Mouse (Mus musculus): ENCODE results near the gene Gpat3. TPM values are rescaled to one million over a fixed set of nuclear protein-coding genes. Genes with fewer than 3 reads are reported as not detected.

The Gpat3 gene
- polyA plus RNA-seq, 1 experiment: 0.40 TPM

DNA sequence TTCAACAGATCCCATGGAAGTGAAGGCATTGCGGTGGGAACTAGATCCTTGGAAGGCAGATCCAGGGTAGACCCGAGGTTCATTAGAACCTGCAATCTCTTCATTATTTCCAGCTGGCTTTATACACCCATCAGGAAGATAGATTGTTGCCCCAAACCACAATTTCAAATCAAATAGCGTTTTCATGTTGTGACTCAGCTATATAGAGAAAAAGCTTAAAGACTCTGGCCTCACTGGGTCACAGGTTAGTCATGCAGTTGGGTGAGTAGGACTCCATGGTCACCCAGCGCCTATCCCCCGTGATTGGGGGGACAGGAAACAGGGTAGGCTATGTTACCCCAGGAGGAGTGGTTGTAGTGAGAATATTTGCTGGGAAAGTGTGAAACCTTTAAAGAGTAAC lies 69.9 kb downstream of the Gpat3 start:
- TF ChIP-seq POLR2A (IDR thresholded peaks at IDR 0.05; ENCODE audit: borderline replicate concordance, extremely low read depth, insufficient read depth, insufficient read length, poor library complexity, severe bottlenecking): no peak
- no peak for TF ChIP-seq CTCF (IDR thresholded peaks at IDR 0.05; ENCODE audit: borderline replicate concordance, extremely low read depth, insufficient read depth, insufficient read length)
- no peak for DNase-seq (ENCODE audit: low read depth)

DNA sequence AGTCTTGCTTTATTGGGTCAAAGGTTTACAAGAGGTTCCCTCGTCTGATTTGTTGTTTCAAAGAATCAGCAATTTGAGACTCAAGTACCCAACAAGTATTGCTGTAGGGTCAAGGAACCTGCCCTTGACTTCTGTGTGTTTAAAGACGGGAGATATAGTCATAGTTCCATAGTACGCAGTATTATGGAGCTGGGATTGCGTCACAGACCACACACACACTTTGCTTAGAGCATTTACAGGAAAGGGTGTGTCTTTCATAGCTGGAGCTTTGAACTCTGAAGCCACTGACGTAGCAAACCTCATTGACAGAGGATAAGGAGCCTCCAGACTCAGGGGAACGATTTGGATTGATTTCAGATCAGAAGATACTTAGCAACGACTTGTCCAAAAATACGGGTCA lies 70.9 kb downstream of the Gpat3 start:
- no peak for TF ChIP-seq CTCF (IDR thresholded peaks at IDR 0.05; ENCODE audit: borderline replicate concordance, extremely low read depth, insufficient read depth, insufficient read length)
- no peak for TF ChIP-seq POLR2A (IDR thresholded peaks at IDR 0.05; ENCODE audit: borderline replicate concordance, extremely low read depth, insufficient read depth, insufficient read length, poor library complexity, severe bottlenecking)
- DNase-seq (ENCODE audit: low read depth): no peak

DNA sequence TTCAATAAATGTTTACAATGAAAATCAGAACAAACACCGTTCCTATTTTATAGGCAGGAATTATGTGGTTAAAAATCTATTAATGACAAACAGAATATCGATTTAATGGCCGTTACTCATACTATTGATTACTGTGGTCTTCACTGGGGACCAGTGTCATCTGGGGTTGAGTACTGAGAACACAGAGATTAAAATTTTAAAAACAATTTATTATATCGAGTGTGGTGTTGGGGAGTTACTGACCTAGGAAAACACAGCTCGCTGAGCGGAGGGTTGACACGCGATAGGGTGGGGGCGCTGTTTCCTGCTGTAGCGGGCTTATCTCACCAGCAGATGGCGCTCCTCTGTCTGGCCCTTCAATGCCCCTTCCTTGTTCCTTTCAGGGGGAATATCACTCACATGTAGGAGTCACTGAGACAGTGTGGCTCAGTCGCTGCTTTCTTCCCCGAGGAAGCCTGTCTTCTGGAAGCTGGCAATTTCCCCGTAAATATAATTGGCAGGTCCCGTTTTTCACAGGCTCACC lies 71.8 kb downstream of the Gpat3 start:
- TF ChIP-seq CTCF (IDR thresholded peaks at IDR 0.05; ENCODE audit: borderline replicate concordance, extremely low read depth, insufficient read depth, insufficient read length) (peak; percentile 98), POLR2A (IDR thresholded peaks at IDR 0.05; ENCODE audit: borderline replicate concordance, extremely low read depth, insufficient read depth, insufficient read length, poor library complexity, severe bottlenecking) (no peak)
- DNase-seq (ENCODE audit: low read depth): peak; percentile 65

DNA sequence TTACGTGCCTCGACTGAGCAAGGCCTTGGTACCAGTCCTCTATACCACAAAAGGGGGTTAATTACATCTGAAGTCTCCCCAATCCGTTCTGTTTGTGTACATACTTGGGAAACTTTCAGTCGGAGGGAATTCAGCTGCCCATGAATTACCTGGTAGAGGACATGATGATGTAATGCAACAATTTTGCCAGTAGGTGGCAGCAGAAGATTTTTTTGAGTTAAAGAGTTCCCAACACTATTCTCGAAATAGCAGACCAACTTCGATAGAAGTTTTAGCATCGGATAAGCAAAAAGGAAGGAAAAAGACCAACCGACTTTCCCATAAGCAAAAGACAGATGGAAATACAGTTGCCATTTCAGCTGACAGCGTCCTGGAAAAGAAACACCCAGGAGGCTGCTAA lies 73.6 kb downstream of the Gpat3 start:
- TF ChIP-seq CTCF (IDR thresholded peaks at IDR 0.05; ENCODE audit: borderline replicate concordance, extremely low read depth, insufficient read depth, insufficient read length) (peak; percentile 55; the same call in 1 of the 2 replicates), POLR2A (IDR thresholded peaks at IDR 0.05; ENCODE audit: borderline replicate concordance, extremely low read depth, insufficient read depth, insufficient read length, poor library complexity, severe bottlenecking) (no peak)
- peak; percentile 82 for DNase-seq (ENCODE audit: low read depth)

DNA sequence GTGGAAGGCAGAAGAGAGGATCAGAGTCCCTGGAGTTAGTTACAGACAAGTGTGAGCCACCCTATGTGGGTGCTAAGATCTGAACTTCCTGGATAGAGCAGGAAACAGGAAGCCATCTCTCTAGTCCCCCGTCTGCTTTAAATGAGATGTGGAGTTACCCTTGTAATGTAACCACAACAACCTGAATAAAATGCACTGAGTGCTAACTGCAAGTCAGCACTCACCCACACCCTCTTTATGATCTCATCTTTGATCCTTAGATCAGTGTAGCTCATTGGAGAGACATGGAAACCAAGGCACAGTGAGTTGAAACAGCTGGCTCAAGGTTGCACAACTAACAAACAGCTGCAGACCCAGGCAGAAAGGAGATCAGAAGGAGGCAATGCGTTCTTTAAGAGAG lies 84.2 kb downstream of the Gpat3 start:
- TF ChIP-seq POLR2A (IDR thresholded peaks at IDR 0.05; ENCODE audit: borderline replicate concordance, extremely low read depth, insufficient read depth, insufficient read length, poor library complexity, severe bottlenecking): no peak
- no peak for TF ChIP-seq CTCF (IDR thresholded peaks at IDR 0.05; ENCODE audit: borderline replicate concordance, extremely low read depth, insufficient read depth, insufficient read length)
- DNase-seq (ENCODE audit: low read depth): no peak

DNA sequence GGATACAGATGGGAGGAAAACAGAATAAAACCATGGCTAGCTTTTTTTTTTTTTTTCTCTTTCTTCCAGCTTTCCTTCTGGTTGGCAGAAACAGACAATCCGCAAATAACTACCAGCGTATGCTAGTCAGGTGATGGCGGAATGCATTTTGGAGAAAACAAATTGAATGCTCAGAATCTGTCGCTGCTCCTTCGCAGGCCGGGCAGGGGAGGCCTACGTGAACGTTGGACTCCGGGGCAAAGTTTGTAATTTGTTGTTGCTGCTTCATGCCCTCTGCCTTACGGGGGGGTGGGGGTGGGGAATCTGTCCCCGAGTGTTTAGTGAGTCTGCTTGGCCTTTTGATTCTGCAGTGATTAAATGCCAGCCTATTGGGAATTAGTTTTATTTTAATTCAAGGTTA lies 98.2 kb downstream of the Gpat3 start:
- DNase-seq (ENCODE audit: low read depth): no peak
- TF ChIP-seq CTCF (IDR thresholded peaks at IDR 0.05; ENCODE audit: borderline replicate concordance, extremely low read depth, insufficient read depth, insufficient read length) (no peak), POLR2A (IDR thresholded peaks at IDR 0.05; ENCODE audit: borderline replicate concordance, extremely low read depth, insufficient read depth, insufficient read length, poor library complexity, severe bottlenecking) (no peak)

DNA sequence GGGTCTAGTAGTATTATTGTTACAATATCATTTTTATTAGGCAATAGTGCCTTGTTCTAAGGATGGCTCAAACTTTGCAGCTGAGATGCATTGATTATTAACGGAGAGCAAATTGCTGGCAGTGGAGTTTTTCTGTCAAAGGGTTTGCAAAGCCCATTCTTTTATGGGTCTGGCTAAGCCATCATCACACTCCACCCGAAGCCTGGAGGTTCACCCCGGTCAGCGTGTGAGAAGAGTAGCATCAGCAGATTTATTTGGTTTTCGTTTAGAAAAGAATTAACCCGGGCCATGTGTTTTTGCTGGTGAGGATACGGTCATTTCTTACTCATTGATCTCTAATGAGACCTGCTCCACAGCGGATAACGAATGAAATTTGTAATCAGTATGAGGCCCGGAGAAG lies 99.8 kb downstream of the Gpat3 start:
- TF ChIP-seq POLR2A (IDR thresholded peaks at IDR 0.05; ENCODE audit: borderline replicate concordance, extremely low read depth, insufficient read depth, insufficient read length, poor library complexity, severe bottlenecking) (no peak), CTCF (IDR thresholded peaks at IDR 0.05; ENCODE audit: borderline replicate concordance, extremely low read depth, insufficient read depth, insufficient read length) (no peak)
- DNase-seq (ENCODE audit: low read depth): no peak

Other genes starting within 250 kb of the Gpat3 start
- gene Coq2, start 170.6 kb upstream of the Gpat3 start, polyA plus RNA-seq (2012; rRNA removed): 66.9 and 87.9 TPM in 2 replicates
- 0.45 and 0.53 TPM in 2 replicates for gene Hpse, start 126.0 kb upstream of the Gpat3 start, polyA plus RNA-seq (2012; rRNA removed)
- 31.6 and 32.3 TPM in 2 replicates for gene Helq, start 47.1 kb upstream of the Gpat3 start, polyA plus RNA-seq (2012; rRNA removed)
- 49.6 and 55.6 TPM in 2 replicates for gene Mrps18c, start 47.1 kb upstream of the Gpat3 start, polyA plus RNA-seq (2012; rRNA removed)
- gene Abraxas1, start 24.7 kb upstream of the Gpat3 start, polyA plus RNA-seq (2012; rRNA removed): 11.4 and 15.3 TPM in 2 replicates

Measured in brain, embryonic 14.5 days (tissue).